Mouse (Mus musculus) spleen, adult 12 weeks (tissue): ENCODE measurements around the gene Six4.
"Not testable (repeated sequence)": the region's sequence is repeated elsewhere in the genome, so short reads cannot be mapped to it uniquely, and the experiment has no call there.

Source experiments
- DNase-seq: peaks from one replicate; pipeline ENCODE4 v3.0.0; 2022; ENCODE audit warnings: low spot score

Six4 gene

GRCm38 (mm10) chr12:73113196-73113595 lies at the start of gene Six4:
TSS of gene Six4 (minus strand) at chr12:73113456.
- DNase-seq, result no peak

- DNase-seq, result no peak
Observed at GRCm38 (mm10) chr12:73162408-73163181, 49.3 kb upstream of the Six4 start.

- no peak for DNase-seq
Observed at GRCm38 (mm10) chr12:73160341-73160740, 47.1 kb upstream of the Six4 start.

- DNase-seq, result no peak
Observed at GRCm38 (mm10) chr12:73154150-73154549, 40.9 kb upstream of the Six4 start.

GRCm38 (mm10) chr12:73151038-73151437 lies 37.8 kb upstream of the Six4 start:
- DNase-seq, result not testable (repeated sequence)

- DNase-seq, result no peak
Observed at GRCm38 (mm10) chr12:73147236-73147635, 34.0 kb upstream of the Six4 start.

- no peak for DNase-seq
Observed at GRCm38 (mm10) chr12:73140732-73141131, 27.5 kb upstream of the Six4 start.

GRCm38 (mm10) chr12:73125250-73125649 lies 12.0 kb upstream of the Six4 start:
- no peak for DNase-seq

- peak; percentile 63 for DNase-seq
Observed at GRCm38 (mm10) chr12:73123093-73124041, 10.1 kb upstream of the Six4 start, which contains the start of gene Mnat1. TSS of gene Mnat1 (plus strand) at chr12:73123717.

- DNase-seq, result no peak
Observed at GRCm38 (mm10) chr12:73112326-73113087, 749 bp downstream of the Six4 start.

GRCm38 (mm10) chr12:73111561-73112325 lies 1.5 kb downstream of the Six4 start:
- no peak for DNase-seq

GRCm38 (mm10) chr12:73110431-73111111 lies 2.7 kb downstream of the Six4 start:
- DNase-seq, result no peak

GRCm38 (mm10) chr12:73107821-73108220 lies 5.4 kb downstream of the Six4 start:
- DNase-seq, result no peak

GRCm38 (mm10) chr12:73103713-73104112 lies 9.5 kb downstream of the Six4 start:
- DNase-seq, result no peak

- DNase-seq, result no peak
Observed at GRCm38 (mm10) chr12:73098593-73098992, 14.7 kb downstream of the Six4 start.

GRCm38 (mm10) chr12:73096177-73096576 lies 17.1 kb downstream of the Six4 start:
- DNase-seq, result not testable (repeated sequence)

- no peak for DNase-seq
Observed at GRCm38 (mm10) chr12:73094605-73095004, 18.7 kb downstream of the Six4 start.

GRCm38 (mm10) chr12:73094189-73094588 lies 19.1 kb downstream of the Six4 start:
- no peak for DNase-seq

GRCm38 (mm10) chr12:73090672-73091335 lies 22.5 kb downstream of the Six4 start:
- no peak for DNase-seq

GRCm38 (mm10) chr12:73088911-73089310 lies 24.3 kb downstream of the Six4 start:
- DNase-seq, result peak; percentile 34
